Mouse (Mus musculus) lung, postnatal 4 days (tissue): ENCODE data around the gene Gm13762.
"Not testable (repeated sequence)": the region's sequence is repeated elsewhere in the genome, so short reads cannot be mapped to it uniquely, and the experiment has no call there.

ENCODE experiments used
- DNase-seq, 2 experiments: peaks; one replicate each; pipeline ENCODE4 v3.0.0; 2021

Gm13762 gene

DNA sequence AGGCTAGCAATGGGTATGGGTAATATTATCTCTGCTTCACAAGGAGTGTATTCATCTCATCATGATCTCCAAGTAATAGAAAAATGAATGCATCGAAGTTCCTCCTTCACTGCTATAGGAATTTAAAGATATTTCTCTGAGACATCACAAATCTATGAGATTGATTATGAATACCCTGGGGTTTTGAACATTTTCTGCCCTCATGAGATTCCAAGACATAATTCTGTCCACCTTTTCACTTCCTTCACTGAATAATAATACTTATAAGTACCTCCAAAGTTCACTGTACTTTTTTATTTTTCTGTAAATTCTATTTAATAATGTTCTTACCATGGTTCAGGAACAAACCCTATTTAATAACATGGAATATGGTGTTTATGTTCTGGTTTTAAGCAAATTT, at the start of gene Gm13762:
TSS of gene Gm13762 (minus strand) at position 101 of the 400 bp plus-strand sequence.
- DNase-seq = no peak

DNA sequence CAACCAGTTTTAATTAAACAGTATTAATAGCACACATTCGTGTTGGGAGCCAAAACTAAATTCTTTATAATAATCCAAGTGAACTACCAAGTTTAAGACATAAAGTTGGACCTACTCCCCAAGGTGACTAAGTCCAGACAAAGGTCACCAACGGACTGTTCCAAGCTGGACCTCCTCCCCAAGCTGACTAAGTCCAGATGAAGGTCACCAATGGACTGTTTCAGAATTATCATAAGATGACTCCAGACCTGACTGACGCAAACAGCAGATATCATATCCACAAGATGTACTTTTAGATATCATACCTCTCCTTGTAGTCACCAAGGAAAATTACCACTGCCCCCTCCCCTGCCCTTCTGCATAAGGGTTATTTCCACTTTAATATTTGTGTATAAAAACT, 41.4 kb upstream of the Gm13762 start:
- DNase-seq = not testable (repeated sequence)

GRCm38 (mm10) chr2:89018240-89018639, 38.2 kb upstream of the Gm13762 start, which contains the start of gene Olfr1216:
Olfr1216 (minus strand) TSS chr2:89018340.
- DNase-seq = no peak

- DNase-seq = no peak
These were observed 26.8 kb upstream of the Gm13762 start, which contains the start of gene Olfr1215 for GRCm38 (mm10) chr2:89006873-89007272. Olfr1215 (minus strand) TSS chr2:89006973.

DNA sequence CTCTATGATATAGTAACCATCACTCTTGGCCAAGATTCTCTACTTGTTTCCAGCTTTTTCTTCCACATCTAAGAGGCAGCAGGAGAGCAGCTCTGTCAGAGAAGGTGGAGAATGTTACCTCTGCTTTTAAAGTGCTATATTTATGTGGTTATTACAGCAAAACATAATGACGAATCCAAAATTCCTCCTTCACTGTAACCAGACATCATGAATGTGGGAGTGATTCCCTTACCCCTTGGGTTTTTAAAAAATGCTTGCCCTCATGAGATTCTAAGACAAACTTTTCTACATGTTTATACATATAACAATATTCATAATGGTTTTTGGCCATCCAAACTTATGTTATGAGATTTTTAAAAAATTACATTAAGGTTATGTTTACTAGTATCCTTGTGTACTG, 12.5 kb upstream of the Gm13762 start, which contains the start of gene Olfr1214:
TSS of gene Olfr1214 (minus strand) at position 101 of the 400 bp plus-strand sequence.
- DNase-seq = no peak

DNA sequence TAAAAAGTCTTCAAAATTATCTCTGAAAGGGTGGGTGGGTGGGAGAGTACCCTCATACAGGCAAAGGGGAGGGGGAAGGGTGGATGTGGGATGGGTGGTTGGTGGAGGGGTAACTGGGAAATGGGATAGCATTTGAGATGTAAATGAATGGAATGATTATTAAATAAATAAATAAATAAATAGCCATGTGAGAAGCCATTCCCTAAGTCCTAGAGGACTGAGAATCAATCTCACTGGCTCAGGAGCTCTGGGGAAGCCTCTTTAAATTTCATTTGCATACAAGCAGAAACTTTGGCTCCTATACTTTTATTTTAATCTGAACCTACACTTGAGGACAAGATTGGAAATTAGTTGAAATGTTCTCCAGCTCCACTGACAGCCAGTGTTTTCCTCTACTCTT, 26.4 kb downstream of the Gm13762 start, which contains the start of gene Olfr1212:
TSS of gene Olfr1212 (plus strand) at position 301 of the 400 bp plus-strand sequence.
- no peak for DNase-seq

- DNase-seq = no peak
These were observed 42.1 kb downstream of the Gm13762 start, which contains the start of gene Olfr1211 for GRCm38 (mm10) chr2:88938011-88938410. Olfr1211 (minus strand) TSS chr2:88938111.
